Mouse (Mus musculus) hindbrain, postnatal 0 days (tissue): ENCODE measurements around the gene Srsf9. TPM values are rescaled to one million over a fixed set of nuclear protein-coding genes. Genes with fewer than 3 reads are reported as not detected.
A peak's percentile ranks its signal among the peaks of the same experiment; 100 is the strongest.

Experiments
- ATAC-seq: fragments of 200-750 bp; cut with Nextera tagmentation; 2 replicates; pipeline ENCODE4 v1.8.0; 2017; ENCODE audit warnings: mild to moderate bottlenecking, moderate TSS enrichment, moderate library complexity
- DNase-seq: peaks from one replicate; pipeline ENCODE4 v3.0.0-alpha.2; 2015; ENCODE audit warnings: low spot score
- H3K27ac ChIP-seq: fragments of 300-500 bp; sonication (generic); 2 replicates; pipeline ENCODE4 v1.5.1; 2014; ENCODE audit warnings: mild to moderate bottlenecking
- H3K27me3 ChIP-seq: fragments of 300-500 bp; sonication (generic); 2 replicates; pipeline ENCODE4 v1.6.1; 2014; ENCODE audit warnings: low read length, mixed read lengths; ENCODE audit not compliant: insufficient read depth
- H3K36me3 ChIP-seq: fragments of 300-500 bp; sonication (generic); 2 replicates; pipeline ENCODE4 v1.6.1; 2014; ENCODE audit warnings: low read length, mixed read lengths; ENCODE audit not compliant: insufficient read depth
- H3K4me1 ChIP-seq: fragments of 300-500 bp; sonication (generic); 2 replicates; pipeline ENCODE4 v1.6.1; 2014; ENCODE audit warnings: antibody characterized with exemption, low read length, mixed read lengths; ENCODE audit not compliant: insufficient read depth
- H3K4me2 ChIP-seq: fragments of 300-500 bp; sonication (generic); 2 replicates; pipeline ENCODE4 v1.6.1; 2014; ENCODE audit warnings: low read depth, mild to moderate bottlenecking, low read length, moderate library complexity, mixed read lengths
- H3K4me3 ChIP-seq: fragments of 300-500 bp; sonication (generic); 2 replicates; pipeline ENCODE4 v1.5.1; 2014; ENCODE audit warnings: low read length
- H3K9ac ChIP-seq: fragments of 300-500 bp; sonication (generic); replicated peaks from 2 replicates; pipeline ENCODE4 v1.6.1; 2014; ENCODE audit warnings: mild to moderate bottlenecking, low read length, moderate library complexity, mixed read lengths
- H3K9me3 ChIP-seq: fragments of 300-500 bp; sonication (generic); 2 replicates; pipeline ENCODE4 v1.6.1; 2016; ENCODE audit warnings: low read length, mixed read lengths
- CTCF ChIP-seq: IDR thresholded peaks from 2 replicates; pipeline ENCODE4 v1.5.1; 2016; ENCODE audit warnings: antibody characterized with exemption, control low read depth, low read depth
- WGBS: fragments of 180-500 bp; shearing (Covaris S2); extraction: QIAGEN DNeasy Blood & Tissue Kit; methylation state at CpG from one replicate; pipeline ENCODE4 v1.1.7; 2014; 5-methylcytosine and 5-hydroxymethylcytosine counted together
- polyA plus RNA-seq: library from polyadenylated mRNA; unstranded; fragments of >200 nt; fragmentation: Nextera tagmentation; extraction: Ambion mirVana; gene quantifications from 2 replicates; pipeline ENCODE4 v1.2.1, GENCODE M21; 2015
- total RNA-seq: library from RNA; depleted of rRNA; stranded (reverse); fragments of >200 nt; gene quantifications from 2 replicates; pipeline ENCODE4 v1.2.3, GENCODE M21; 2014

Srsf9 gene
- total and polyA plus RNA-seq, 2 experiments from 2014 or later, result 47.5 to 119 TPM

DNA sequence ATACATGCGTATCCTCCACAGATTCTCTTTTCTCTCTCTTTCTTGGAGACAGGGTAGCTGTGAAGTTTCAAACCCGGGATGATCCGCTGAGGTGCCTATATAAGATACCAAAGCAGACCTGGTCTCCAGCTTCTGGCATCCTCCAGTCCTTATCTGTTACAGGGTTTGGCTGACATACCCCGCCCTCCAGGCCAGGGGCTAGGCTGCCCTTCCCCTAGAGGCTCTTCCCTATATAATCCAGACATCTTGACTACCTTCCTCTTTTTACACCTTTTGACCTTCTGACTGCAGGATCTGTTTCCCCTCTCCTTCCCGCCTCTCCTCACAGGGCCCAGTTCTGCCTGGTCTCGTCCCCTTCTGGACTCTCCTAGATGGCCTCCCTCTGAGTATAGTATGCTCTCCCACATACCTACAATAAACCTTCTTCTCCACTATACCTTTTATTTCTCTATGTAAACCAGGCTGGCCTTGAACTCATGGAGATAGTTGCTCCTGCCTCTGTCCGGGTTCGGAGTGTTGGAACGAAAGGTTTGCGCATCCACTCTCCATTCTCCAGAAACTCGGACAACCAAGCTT, 633 bp upstream of the Srsf9 start:
- Histone ChIP-seq H3K36me3 (peaks cover 9% of the 10 kb centered on the region), H3K4me3 (peak overlapping the region; percentile 92), H3K4me2 (peak overlapping the region; percentile 83), H3K9ac (peak overlapping the region; percentile 88), H3K27ac (peak overlapping the region; percentile 90), H3K27me3 (no peaks in the 10 kb centered on the region), H3K9me3 (no peaks in the 10 kb centered on the region), H3K4me1 (peaks cover 19% of the 10 kb centered on the region)
- DNase-seq (no peak), ATAC-seq (peak; percentile 58)
- whole genome bisulfite sequencing, result 27% methylated on average over 11 of the region's 11 CpGs
- no peak; the same call in 1 of the 2 replicates for TF ChIP-seq CTCF

- TF ChIP-seq CTCF, result no peak
- ATAC-seq (peak; percentile 13; the same call in 1 of the 2 replicates), DNase-seq (peak; percentile 15)
- H3K9ac ChIP-seq, result peak overlapping the region; percentile 88
- H3K4me3 ChIP-seq, result peak overlapping the region; percentile 92
- H3K27me3 ChIP-seq, result no peaks in the 10 kb centered on the region
- peak overlapping the region; percentile 83 for H3K4me2 ChIP-seq
- peaks cover 22% of the 10 kb centered on the region for H3K36me3 ChIP-seq
- WGBS, result under 1% methylated on average over 53 of the region's 55 CpGs
- peak overlapping the region; percentile 90 for H3K27ac ChIP-seq
- H3K9me3 ChIP-seq, result no peaks in the 10 kb centered on the region
- peaks cover 19% of the 10 kb centered on the region for H3K4me1 ChIP-seq
Observed at GRCm38 (mm10) chr5:115327610-115328548, 902 bp downstream of the Srsf9 start.

GRCm38 (mm10) chr5:115330955-115331354, 4.0 kb downstream of the Srsf9 start:
- Histone ChIP-seq H3K27me3 (no peaks in the 10 kb centered on the region), H3K4me2 (no peak overlapping the region), H3K4me1 (peaks cover 15% of the 10 kb centered on the region), H3K9me3 (no peaks in the 10 kb centered on the region), H3K36me3 (peaks cover 45% of the 10 kb centered on the region), H3K27ac (no peak overlapping the region), H3K9ac (no peak overlapping the region), H3K4me3 (no peak overlapping the region)
- DNase-seq (no peak), ATAC-seq (no peak)
- TF ChIP-seq CTCF, result no peak
- 69% methylated on average over 9 of the region's 9 CpGs for WGBS

DNA sequence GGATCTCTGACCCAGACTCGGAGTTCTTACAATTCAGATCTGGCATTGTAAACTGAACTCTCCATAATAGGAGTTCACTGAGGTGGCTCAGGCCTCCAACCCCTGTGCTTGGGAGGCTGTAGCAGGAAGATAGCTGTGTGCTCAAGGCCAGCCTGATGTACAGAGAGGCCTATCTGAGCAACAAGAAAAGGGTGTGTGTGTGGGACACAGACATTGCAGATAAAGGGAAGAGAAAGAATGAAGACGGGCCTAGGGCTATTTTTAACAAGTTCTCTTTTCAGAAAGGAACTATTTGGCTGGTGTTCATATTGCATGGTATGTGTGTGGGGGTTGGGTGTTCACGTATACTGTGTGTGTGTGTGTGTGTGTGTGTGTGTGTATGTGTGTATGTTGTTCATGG, 6.6 kb downstream of the Srsf9 start:
- no peak overlapping the region for H3K4me3 ChIP-seq
- WGBS, result 83% methylated on average over 3 of the region's 3 CpGs
- peaks cover 8% of the 10 kb centered on the region for H3K4me1 ChIP-seq
- peaks cover 45% of the 10 kb centered on the region for H3K36me3 ChIP-seq
- H3K9me3 ChIP-seq, result no peaks in the 10 kb centered on the region
- ATAC-seq (no peak), DNase-seq (no peak)
- H3K4me2 ChIP-seq, result no peak overlapping the region
- H3K27me3 ChIP-seq, result no peaks in the 10 kb centered on the region
- no peak overlapping the region for H3K27ac ChIP-seq
- no peak for TF ChIP-seq CTCF
- H3K9ac ChIP-seq, result no peak overlapping the region

DNA sequence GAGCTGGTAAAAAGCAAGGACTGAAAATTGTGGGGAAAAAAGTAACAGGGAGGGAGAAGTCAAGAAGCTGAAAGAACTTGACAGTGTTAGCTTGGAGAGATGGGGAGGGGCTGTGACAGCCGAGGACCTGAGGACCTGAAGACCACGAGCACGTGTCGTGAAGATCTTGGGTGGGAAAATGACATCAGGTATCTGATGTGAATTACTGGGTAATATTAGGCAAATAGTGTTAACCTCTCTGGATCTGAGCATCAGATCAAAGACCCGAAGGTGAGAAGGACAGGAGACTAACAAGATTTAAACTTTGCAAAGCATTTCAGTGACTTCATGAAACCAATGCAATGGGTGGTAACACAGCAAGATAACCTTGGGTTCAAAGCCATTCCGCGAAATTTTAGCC, 13.0 kb downstream of the Srsf9 start:
- H3K4me2 ChIP-seq, result peak overlapping the region; percentile 85
- peaks cover 17% of the 10 kb centered on the region for H3K36me3 ChIP-seq
- H3K4me3 ChIP-seq, result peak overlapping the region; percentile 89
- no peak for TF ChIP-seq CTCF
- H3K27ac ChIP-seq, result no peak overlapping the region
- DNase-seq, result no peak
- peaks cover 9% of the 10 kb centered on the region for H3K4me1 ChIP-seq
- H3K27me3 ChIP-seq, result no peaks in the 10 kb centered on the region
- peak overlapping the region; percentile 92 for H3K9ac ChIP-seq
- 30% methylated on average over 7 of the region's 7 CpGs for WGBS
- no peaks in the 10 kb centered on the region for H3K9me3 ChIP-seq
- ATAC-seq, result no peak

DNA sequence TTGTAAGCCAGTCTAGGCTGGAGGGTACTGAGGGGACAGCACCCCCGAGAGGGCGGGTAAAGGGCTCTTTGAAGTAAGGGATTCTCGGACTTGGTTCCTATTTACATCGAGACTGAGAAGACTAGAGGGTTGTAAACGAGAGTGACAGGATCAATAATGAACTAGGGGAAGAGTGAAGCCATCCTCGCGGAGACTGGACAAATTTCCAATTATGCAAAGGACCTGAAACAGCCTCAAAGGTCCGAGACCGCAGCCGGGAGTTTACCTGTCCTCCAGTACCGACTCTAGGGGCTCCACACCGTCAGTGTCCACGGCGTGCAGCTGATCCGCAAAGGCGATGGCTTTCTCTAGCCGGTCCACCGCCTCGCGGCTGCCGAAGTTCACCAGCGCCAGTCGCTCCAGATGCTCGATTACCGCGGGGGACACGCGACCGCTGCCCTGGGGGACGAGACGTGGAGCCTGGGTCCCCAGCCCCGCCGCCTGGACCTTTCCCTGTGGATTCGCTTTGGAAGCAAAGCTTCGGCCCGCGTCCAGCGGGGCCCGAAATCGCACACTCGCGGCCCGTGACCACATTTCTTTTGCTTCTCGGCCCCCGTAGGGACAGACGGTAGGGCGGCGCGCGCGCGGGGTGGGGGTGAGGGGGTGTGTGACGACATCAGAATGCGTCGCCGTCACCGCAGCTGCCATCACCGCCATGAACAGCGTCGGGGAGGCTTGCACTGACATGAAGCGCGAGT, 13.8 kb downstream of the Srsf9 start, which contains the start of the genes Gatc and Triap1:
Gatc (minus strand) TSS at position 602 of the 737 bp plus-strand sequence.
Triap1 (plus strand) TSS at position 649 of the 737 bp plus-strand sequence.
- peaks cover 20% of the 10 kb centered on the region for H3K36me3 ChIP-seq
- peak within 1 kb of the TSS; percentile 89 for H3K4me3 ChIP-seq
- peaks cover 9% of the 10 kb centered on the region for H3K4me1 ChIP-seq
- peak; percentile 95 for DNase-seq
- H3K9ac ChIP-seq, result peak within 1 kb of the TSS; percentile 92
- H3K9me3 ChIP-seq, result no peaks in the 10 kb centered on the region
- H3K27me3 ChIP-seq, result no peaks in the 10 kb centered on the region
- ATAC-seq, result peak; percentile 93
- H3K4me2 ChIP-seq, result peak within 1 kb of the TSS; percentile 85
- WGBS, result under 1% methylated on average over 62 of the region's 62 CpGs
- peak within 1 kb of the TSS; percentile 92 for H3K27ac ChIP-seq
- peak; percentile 33 for TF ChIP-seq CTCF
